Mouse (Mus musculus) lung, embryonic 16.5 days (tissue): ENCODE results near the gene Ccdc8. TPM values are rescaled to one million over a fixed set of nuclear protein-coding genes. Genes with fewer than 3 reads are reported as not detected.
A peak's percentile ranks its signal among the peaks of the same experiment; 100 is the strongest.

Experiments used
- ATAC-seq: fragments of 200-750 bp; cut with Nextera tagmentation; 2 replicates; pipeline ENCODE4 v1.8.0; 2017; ENCODE audit warnings: low read depth, mild to moderate bottlenecking, moderate library complexity
- H3K27ac ChIP-seq: fragments of 300-500 bp; sonication (generic); 2 replicates; pipeline ENCODE4 v1.5.1; 2014; ENCODE audit warnings: mild to moderate bottlenecking, control low read depth, low read length
- H3K27me3 ChIP-seq: fragments of 300-500 bp; sonication (generic); 2 replicates; pipeline ENCODE4 v1.6.1; 2014; ENCODE audit warnings: low read depth, low read length, mixed read lengths; ENCODE audit not compliant: control insufficient read depth, insufficient read depth
- H3K36me3 ChIP-seq: fragments of 300-500 bp; sonication (generic); 2 replicates; pipeline ENCODE4 v1.6.1; 2014; ENCODE audit warnings: low read length; ENCODE audit not compliant: control insufficient read depth, insufficient read depth
- H3K4me1 ChIP-seq: fragments of 300-500 bp; sonication (generic); replicated peaks from 2 replicates; pipeline ENCODE4 v1.6.1; 2014; ENCODE audit warnings: low read length, mixed read lengths; ENCODE audit not compliant: control insufficient read depth, insufficient read depth
- H3K4me2 ChIP-seq: fragments of 300-500 bp; sonication (generic); 2 replicates; pipeline ENCODE4 v1.6.1; 2014; ENCODE audit warnings: low read depth, low read length, control low read depth
- H3K4me3 ChIP-seq: fragments of 300-500 bp; sonication (generic); 2 replicates; pipeline ENCODE4 v1.5.1; 2014; ENCODE audit warnings: mild to moderate bottlenecking, low read length, control low read depth
- H3K9ac ChIP-seq: fragments of 300-500 bp; sonication (generic); 2 replicates; pipeline ENCODE4 v1.6.1; 2014; ENCODE audit warnings: low read length, control low read depth
- H3K9me3 ChIP-seq: fragments of 300-500 bp; sonication (generic); 2 replicates; pipeline ENCODE4 v1.6.1; 2016; ENCODE audit warnings: low read length; ENCODE audit not compliant: control insufficient read depth
- WGBS: fragments of 180-500 bp; shearing (Covaris S2); extraction: QIAGEN DNeasy Blood & Tissue Kit; methylation state at CpG from one replicate; pipeline ENCODE4 v1.1.7; 2014; 5-methylcytosine and 5-hydroxymethylcytosine counted together
- polyA plus RNA-seq: library from polyadenylated mRNA; unstranded; fragments of >200 nt; fragmentation: Nextera tagmentation; extraction: Ambion mirVana; gene quantifications from 2 replicates; pipeline ENCODE4 v1.2.1, GENCODE M21; 2015

The Ccdc8 gene
- 41.7 and 43.8 TPM in 2 replicates for polyA plus RNA-seq

GRCm38 (mm10) chr7:16992451-16992807 lies at the start of gene Ccdc8:
Gene Ccdc8 (plus strand): TSS chr7:16992708.
- Histone ChIP-seq H3K4me2 (peak within 1 kb of the TSS; percentile 85), H3K9ac (peak within 1 kb of the TSS; percentile 84), H3K27me3 (no peaks in the 10 kb centered on the region), H3K4me3 (peak within 1 kb of the TSS; percentile 77), H3K27ac (peak within 1 kb of the TSS; percentile 91), H3K4me1 (peaks cover 47% of the 10 kb centered on the region), H3K36me3 (no peaks in the 10 kb centered on the region; the same call in 1 of the 2 replicates), H3K9me3 (no peaks in the 10 kb centered on the region)
- 85% methylated on average over 5 of the region's 5 CpGs for WGBS
- ATAC-seq = no peak

DNA sequence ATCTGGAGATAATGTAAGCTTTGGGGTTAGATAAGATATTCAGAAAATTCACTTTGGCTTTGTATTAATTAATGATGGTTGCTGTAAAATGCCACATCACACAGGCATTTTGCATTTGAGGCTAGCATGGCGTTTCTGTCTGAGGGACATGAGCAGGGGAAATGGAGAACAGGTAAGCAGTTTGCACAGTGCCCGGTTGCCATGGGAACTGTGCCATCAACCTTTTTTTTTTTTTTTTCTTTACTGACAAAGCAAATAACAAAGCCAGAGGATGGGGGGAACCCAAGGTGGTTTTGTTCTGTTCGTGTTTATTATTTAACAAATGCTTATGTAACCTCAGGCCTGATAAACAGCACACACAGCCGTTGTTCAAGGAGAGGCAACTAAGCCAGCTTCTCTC lies 49.6 kb upstream of the Ccdc8 start:
- Histone ChIP-seq H3K36me3 (no peaks in the 10 kb centered on the region), H3K4me2 (no peak overlapping the region), H3K9ac (no peak overlapping the region), H3K27ac (no peak overlapping the region), H3K4me3 (no peak overlapping the region), H3K27me3 (peaks cover 25% of the 10 kb centered on the region), H3K4me1 (peaks cover 26% of the 10 kb centered on the region), H3K9me3 (no peaks in the 10 kb centered on the region)
- 38% methylated on average over 4 of the region's 4 CpGs for WGBS
- no peak for ATAC-seq

DNA sequence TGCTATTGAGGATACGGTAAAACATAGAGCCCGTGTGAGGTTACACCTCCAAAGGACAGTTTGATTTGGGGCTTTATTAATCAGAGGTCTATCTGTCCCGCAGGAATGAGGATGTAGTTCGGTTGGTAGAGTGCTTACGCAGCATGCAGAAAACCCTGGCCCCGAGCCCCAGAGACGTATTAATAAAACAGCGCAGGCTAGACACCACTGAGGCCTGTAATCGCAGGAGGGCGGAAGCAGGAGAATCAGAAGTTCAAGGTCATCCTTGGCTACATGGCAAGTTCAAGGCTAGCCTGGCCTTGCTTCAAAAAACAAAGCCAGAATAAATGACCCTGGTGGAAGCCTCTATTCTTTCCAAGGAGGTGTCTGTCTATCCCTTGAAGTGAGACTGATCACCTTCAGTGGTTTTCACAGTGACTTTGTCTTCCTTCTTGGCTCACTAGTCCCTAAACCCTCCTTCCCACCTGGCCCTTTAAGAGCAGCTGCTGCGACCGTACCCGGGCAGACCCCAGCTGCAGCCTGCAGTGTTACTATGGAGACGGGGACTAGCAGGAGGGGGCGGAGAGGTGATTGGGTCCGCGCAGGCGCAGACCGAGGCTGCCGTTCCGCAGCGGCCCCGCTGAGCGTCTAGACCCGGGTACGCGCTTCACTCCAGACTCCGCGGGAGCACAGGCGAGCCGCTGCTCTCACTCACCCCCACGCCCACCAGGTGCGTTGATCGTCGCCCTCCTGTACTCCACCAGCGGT lies 48.3 kb upstream of the Ccdc8 start, which contains the start of gene Pnmal2:
Gene Pnmal2 (plus strand): TSS at position 622 of the 747 bp plus-strand sequence.
- H3K4me1 ChIP-seq = peaks cover 37% of the 10 kb centered on the region
- no peak within 1 kb of the TSS for H3K27ac ChIP-seq
- ATAC-seq = peak; percentile 90
- H3K9me3 ChIP-seq = no peaks in the 10 kb centered on the region
- H3K27me3 ChIP-seq = peaks cover 25% of the 10 kb centered on the region
- peak within 1 kb of the TSS; percentile 76 for H3K9ac ChIP-seq
- WGBS = 15% methylated on average over 36 of the region's 36 CpGs
- no peaks in the 10 kb centered on the region for H3K36me3 ChIP-seq
- H3K4me3 ChIP-seq = peak within 1 kb of the TSS; percentile 65
- H3K4me2 ChIP-seq = peak within 1 kb of the TSS; percentile 89

GRCm38 (mm10) chr7:16944808-16945315 lies 47.6 kb upstream of the Ccdc8 start:
- H3K4me3 ChIP-seq = peak overlapping the region; percentile 65
- H3K9me3 ChIP-seq = no peaks in the 10 kb centered on the region
- H3K27ac ChIP-seq = no peak overlapping the region
- peaks cover 25% of the 10 kb centered on the region for H3K27me3 ChIP-seq
- peak overlapping the region; percentile 89 for H3K4me2 ChIP-seq
- H3K36me3 ChIP-seq = no peaks in the 10 kb centered on the region
- ATAC-seq = peak; percentile 4; the same call in 1 of the 2 replicates
- H3K4me1 ChIP-seq = peaks cover 37% of the 10 kb centered on the region
- WGBS = 2% methylated on average over 22 of the region's 22 CpGs
- H3K9ac ChIP-seq = peak overlapping the region; percentile 76

DNA sequence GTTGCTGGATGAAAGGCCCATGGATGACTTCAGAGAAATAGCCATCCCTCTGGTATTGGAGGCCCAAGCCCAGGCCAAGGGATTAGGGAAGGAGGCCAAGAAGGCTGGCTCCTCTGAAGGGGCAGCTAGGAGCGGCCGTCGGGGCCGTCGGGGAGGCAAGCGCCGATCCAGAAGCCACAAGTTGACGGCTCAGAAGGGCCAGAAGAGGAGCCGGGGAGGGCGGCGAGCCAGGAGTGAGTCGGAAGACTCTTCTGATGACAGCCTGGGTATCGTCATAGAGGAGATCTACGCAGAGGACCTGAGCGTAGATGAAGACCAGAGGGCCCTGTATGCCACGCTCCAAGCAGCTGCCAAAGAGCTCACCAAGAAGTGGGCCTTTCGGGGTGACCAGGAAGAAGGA lies 47.1 kb upstream of the Ccdc8 start:
- peak overlapping the region; percentile 89 for H3K4me2 ChIP-seq
- 17% methylated on average over 17 of the region's 17 CpGs for WGBS
- peaks cover 39% of the 10 kb centered on the region for H3K4me1 ChIP-seq
- no peak overlapping the region for H3K27ac ChIP-seq
- H3K4me3 ChIP-seq = peak overlapping the region; percentile 65
- no peaks in the 10 kb centered on the region for H3K9me3 ChIP-seq
- H3K9ac ChIP-seq = no peak overlapping the region; the same call in 1 of the 2 replicates
- no peak for ATAC-seq
- peaks cover 25% of the 10 kb centered on the region for H3K27me3 ChIP-seq
- H3K36me3 ChIP-seq = no peaks in the 10 kb centered on the region

- Histone ChIP-seq H3K27ac (no peak overlapping the region), H3K9ac (peak overlapping the region; percentile 52), H3K4me1 (peaks cover 42% of the 10 kb centered on the region), H3K27me3 (peaks cover 25% of the 10 kb centered on the region), H3K36me3 (no peaks in the 10 kb centered on the region), H3K4me3 (peak overlapping the region; percentile 41), H3K9me3 (no peaks in the 10 kb centered on the region), H3K4me2 (peak overlapping the region; percentile 60)
- ATAC-seq = no peak
- WGBS = 5% methylated on average over 53 of the region's 53 CpGs
Observed at GRCm38 (mm10) chr7:16946441-16947348, 45.8 kb upstream of the Ccdc8 start.

GRCm38 (mm10) chr7:16947349-16947895 lies 45.1 kb upstream of the Ccdc8 start:
- Histone ChIP-seq H3K9ac (peak overlapping the region; percentile 52), H3K36me3 (no peaks in the 10 kb centered on the region), H3K4me1 (peaks cover 42% of the 10 kb centered on the region), H3K27ac (peak overlapping the region; percentile 56; the same call in 1 of the 2 replicates), H3K4me2 (peak overlapping the region; percentile 60), H3K4me3 (peak overlapping the region; percentile 41), H3K9me3 (no peaks in the 10 kb centered on the region), H3K27me3 (peaks cover 25% of the 10 kb centered on the region)
- no peak for ATAC-seq
- WGBS = 12% methylated on average over 21 of the region's 22 CpGs

DNA sequence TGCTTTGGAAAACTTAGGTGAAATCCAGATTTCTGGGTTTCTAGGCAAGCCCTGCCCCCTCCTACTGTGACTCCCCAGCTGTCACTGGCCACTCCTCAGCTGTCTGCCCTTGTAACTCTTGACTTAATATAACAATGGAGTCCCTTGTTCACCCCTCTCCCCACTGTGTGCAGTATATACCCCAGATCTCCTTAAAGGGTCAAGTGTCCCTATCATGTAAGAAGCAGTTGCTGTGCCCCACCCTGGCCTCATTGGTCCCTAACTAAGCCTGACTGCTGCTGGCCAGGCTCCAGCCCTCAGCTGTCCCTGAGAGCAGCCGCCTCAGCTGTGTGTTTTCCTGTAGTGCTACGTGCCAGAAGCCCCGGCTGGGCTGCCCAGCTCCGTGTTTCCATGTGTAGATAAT lies 44.5 kb upstream of the Ccdc8 start:
- H3K27ac ChIP-seq = peak overlapping the region; percentile 56
- peak overlapping the region; percentile 60 for H3K4me2 ChIP-seq
- H3K9me3 ChIP-seq = no peaks in the 10 kb centered on the region
- no peaks in the 10 kb centered on the region for H3K36me3 ChIP-seq
- ATAC-seq = peak; percentile 67
- H3K27me3 ChIP-seq = peaks cover 25% of the 10 kb centered on the region
- peaks cover 42% of the 10 kb centered on the region for H3K4me1 ChIP-seq
- whole genome bisulfite sequencing = 4% methylated on average over 4 of the region's 4 CpGs
- H3K9ac ChIP-seq = 0 out of 2 replicates have a peak overlapping the region, but pooled peaks have one; percentile 16
- H3K4me3 ChIP-seq = peak overlapping the region; percentile 41
